Mouse (Mus musculus) brain, embryonic 14.5 days (tissue): ENCODE measurements around the gene Gcc2.

Experiments used
- CTCF ChIP-seq: fragments of 200-500 bp; IDR thresholded peaks from 2 replicates; pipeline ENCODE4 v1.5.1; 2012; ENCODE audit warnings: inconsistent platforms, mild to moderate bottlenecking, moderate library complexity, borderline replicate concordance; ENCODE audit not compliant: insufficient read depth, insufficient read length; ENCODE audit errors: extremely low read depth
- POLR2A ChIP-seq: fragments of 200-500 bp; IDR thresholded peaks from 2 replicates; pipeline ENCODE4 v1.6.1; 2012; ENCODE audit warnings: mild to moderate bottlenecking, inconsistent platforms, borderline replicate concordance; ENCODE audit not compliant: poor library complexity, insufficient read depth, insufficient read length, severe bottlenecking; ENCODE audit errors: extremely low read depth

GRCm38 (mm10) chr10:58331741-58332140 lies 76.4 kb downstream of the Gcc2 start:
- TF ChIP-seq CTCF (no peak), POLR2A (no peak)
